Mouse (Mus musculus) heart, postnatal 0 days (tissue): ENCODE data around the gene Slc25a23. TPM values are rescaled to one million over a fixed set of nuclear protein-coding genes. Genes with fewer than 3 reads are reported as not detected.

Experiments used
- ATAC-seq: fragments of 200-750 bp; cut with Nextera tagmentation; 2 replicates; pipeline ENCODE4 v1.8.0; 2017; ENCODE audit warnings: low read depth, moderate number of reproducible peaks, moderate library complexity; ENCODE audit not compliant: insufficient read depth
- DNase-seq: peaks from one replicate; pipeline ENCODE4 v3.0.0-alpha.2; 2016; ENCODE audit warnings: low spot score
- H3K27ac ChIP-seq: fragments of 300-500 bp; sonication (generic); 2 replicates; pipeline ENCODE4 v1.5.1; 2014; ENCODE audit warnings: low read depth, mild to moderate bottlenecking
- H3K27me3 ChIP-seq: fragments of 300-500 bp; sonication (generic); 2 replicates; pipeline ENCODE4 v1.6.1; 2014; ENCODE audit warnings: low read length, mixed read lengths; ENCODE audit not compliant: control insufficient read depth, insufficient read depth
- H3K36me3 ChIP-seq: fragments of 300-500 bp; sonication (generic); replicated peaks from 2 replicates; pipeline ENCODE4 v1.6.1; 2014; ENCODE audit warnings: low read length, mixed read lengths; ENCODE audit not compliant: control insufficient read depth, insufficient read depth
- H3K4me1 ChIP-seq: fragments of 300-500 bp; sonication (generic); 2 replicates; pipeline ENCODE4 v1.6.1; 2014; ENCODE audit warnings: antibody characterized with exemption; ENCODE audit not compliant: control insufficient read depth, insufficient read depth
- H3K4me2 ChIP-seq: fragments of 300-500 bp; sonication (generic); 2 replicates; pipeline ENCODE4 v1.6.1; 2014; ENCODE audit warnings: low read depth, mild to moderate bottlenecking, low read length, moderate library complexity
- H3K4me3 ChIP-seq: fragments of 300-500 bp; sonication (generic); 2 replicates; pipeline ENCODE4 v1.5.1; 2014; ENCODE audit warnings: low read depth, low read length
- H3K9ac ChIP-seq: fragments of 300-500 bp; sonication (generic); replicated peaks from 2 replicates; pipeline ENCODE4 v1.6.1; 2014; ENCODE audit warnings: low read depth, low read length, mixed read lengths
- H3K9me3 ChIP-seq: fragments of 300-500 bp; sonication (generic); replicated peaks from 2 replicates; pipeline ENCODE4 v1.6.1; 2016; ENCODE audit warnings: low read length; ENCODE audit not compliant: control insufficient read depth
- CTCF ChIP-seq: IDR thresholded peaks from 2 replicates; pipeline ENCODE4 v1.5.1; 2016; ENCODE audit warnings: antibody characterized with exemption, control low read depth, low read depth
- EP300 ChIP-seq: IDR thresholded peaks from 2 replicates; pipeline ENCODE4 v1.6.1; 2016; ENCODE audit warnings: antibody characterized with exemption, low read depth
- WGBS: fragments of 180-500 bp; shearing (Covaris S2); extraction: QIAGEN DNeasy Blood & Tissue Kit; methylation state at CpG from one replicate; pipeline ENCODE4 v1.1.7; 2014; 5-methylcytosine and 5-hydroxymethylcytosine counted together
- polyA plus RNA-seq: library from polyadenylated mRNA; unstranded; fragments of >200 nt; fragmentation: Nextera tagmentation; extraction: Ambion mirVana; gene quantifications from 2 replicates; pipeline ENCODE4 v1.2.1, GENCODE M21; 2015
- total RNA-seq: library from RNA; depleted of rRNA; stranded (reverse); fragments of >200 nt; gene quantifications from 2 replicates; pipeline ENCODE4 v1.2.3, GENCODE M21; 2014; ENCODE audit warnings: low replicate concordance

Slc25a23 gene
- total and polyA plus RNA-seq, 2 experiments from 2014 or later = 13.3 to 47.5 TPM

DNA sequence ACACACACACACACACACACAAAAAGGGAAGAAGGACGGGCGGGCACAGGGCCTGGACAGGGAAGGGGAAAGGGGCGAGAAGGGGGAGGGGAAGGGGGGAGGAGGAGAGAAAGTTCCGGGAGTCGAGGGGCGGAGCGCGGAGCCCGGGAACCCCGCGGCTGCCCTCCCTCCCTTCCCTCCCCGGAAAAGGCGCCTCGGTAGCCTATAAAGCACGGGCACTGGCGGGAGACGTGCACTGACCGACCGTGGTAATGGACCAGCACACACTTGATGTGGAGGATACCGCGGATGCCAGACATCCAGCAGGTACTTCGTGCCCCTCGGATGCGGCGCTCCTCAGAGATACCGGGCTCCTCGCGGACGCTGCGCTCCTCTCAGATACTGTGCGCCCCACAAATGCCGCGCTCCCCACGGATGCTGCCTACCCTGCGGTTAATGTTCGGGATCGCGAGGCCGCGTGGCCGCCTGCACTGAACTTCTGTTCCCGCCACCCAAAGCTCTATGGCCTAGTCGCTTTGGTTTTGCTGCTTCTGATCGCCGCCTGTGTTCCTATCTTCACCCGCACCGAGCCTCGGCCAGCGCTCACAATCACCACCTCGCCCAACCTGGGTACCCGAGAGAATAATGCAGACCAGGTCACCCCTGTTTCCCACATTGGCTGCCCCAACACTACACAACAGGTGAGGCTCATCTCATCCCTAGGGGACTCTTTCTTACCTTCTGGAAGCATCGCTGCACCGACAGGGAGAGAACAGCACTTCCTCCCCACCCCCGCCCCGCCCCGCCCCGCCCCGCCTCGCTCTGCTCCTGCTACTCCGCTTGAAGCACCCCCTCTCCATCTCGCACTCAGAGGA, 45.7 kb upstream of the Slc25a23 start, which contains the start of gene Tnfsf9:
Tnfsf9 (plus strand) TSS at position 145 of the 854 bp plus-strand sequence.
- peak; percentile 43 for ATAC-seq

DNA sequence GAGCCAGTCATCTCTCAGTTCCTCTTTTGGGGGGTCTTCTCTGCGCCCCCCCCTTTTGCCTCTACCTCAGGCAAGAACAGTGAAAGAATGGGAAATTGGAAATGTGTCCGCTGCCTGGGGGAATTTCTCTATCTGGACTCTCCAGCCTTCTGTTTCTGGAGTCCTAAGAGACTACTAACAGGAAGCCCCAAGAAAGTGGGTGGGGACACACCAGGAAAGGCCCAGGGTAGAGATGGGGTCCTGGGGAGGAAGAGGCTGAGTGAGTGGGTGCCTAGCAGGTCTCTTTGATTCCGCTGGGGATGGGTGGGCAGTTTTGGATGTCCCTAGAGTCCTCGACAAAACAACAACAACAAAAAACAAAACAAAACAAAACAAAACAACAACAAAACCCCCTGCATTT, 44.8 kb upstream of the Slc25a23 start:
- Histone ChIP-seq H3K27me3 (0 out of 2 replicates have a peak, but pooled peaks cover 4% of the 10 kb centered on the region), H3K4me3 (peak overlapping the region; percentile 60), H3K27ac (no peak overlapping the region), H3K36me3 (no peaks in the 10 kb centered on the region), H3K9me3 (no peaks in the 10 kb centered on the region), H3K9ac (peak overlapping the region; percentile 52; the same call in 1 of the 2 replicates), H3K4me1 (peaks cover 17% of the 10 kb centered on the region; the same call in 1 of the 2 replicates), H3K4me2 (peak overlapping the region; percentile 92)
- no peak for TF ChIP-seq CTCF
- no peak for TF ChIP-seq EP300
- 0 out of 2 replicates have a peak, but pooled peaks have one; percentile 35 for ATAC-seq
- DNase-seq = no peak
- 43% methylated on average over 4 of the region's 4 CpGs for WGBS

More for the DNA sequence above, 45.7 kb upstream of the Slc25a23 start, which contains the start of gene Tnfsf9:
- Histone ChIP-seq H3K36me3 (no peaks in the 10 kb centered on the region), H3K27ac (no peak within 1 kb of the TSS), H3K27me3 (0 out of 2 replicates have a peak, but pooled peaks cover 4% of the 10 kb centered on the region), H3K9ac (peak within 1 kb of the TSS; percentile 52), H3K4me2 (peak within 1 kb of the TSS; percentile 92), H3K4me1 (peaks cover 17% of the 10 kb centered on the region; the same call in 1 of the 2 replicates), H3K4me3 (peak within 1 kb of the TSS; percentile 60), H3K9me3 (no peaks in the 10 kb centered on the region)
- WGBS = under 1% methylated on average over 57 of the region's 61 CpGs
- TF ChIP-seq EP300 (no peak), CTCF (no peak)
- DNase-seq = no peak

DNA sequence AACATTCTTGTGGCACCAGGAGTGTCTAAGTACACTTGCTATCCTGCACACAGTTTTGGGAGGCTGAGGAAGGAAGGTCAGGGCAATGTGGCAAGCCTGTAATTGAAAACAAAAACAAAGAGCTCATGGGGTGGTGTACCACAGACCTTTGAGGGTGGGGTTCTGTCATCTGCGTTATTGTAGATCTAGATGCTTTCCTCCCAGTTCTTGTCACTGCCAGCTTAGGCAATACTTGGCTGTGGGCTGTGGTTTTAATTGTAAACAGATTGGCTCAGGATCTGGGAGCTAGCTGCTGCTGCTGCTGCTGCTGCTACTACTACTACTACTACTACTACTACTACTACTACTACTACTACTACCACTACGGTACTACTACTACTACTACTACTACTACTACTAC, 42.6 kb upstream of the Slc25a23 start:
- no peak overlapping the region for H3K4me3 ChIP-seq
- 62% methylated on average over 2 of the region's 2 CpGs for WGBS
- H3K9me3 ChIP-seq = no peaks in the 10 kb centered on the region
- H3K4me1 ChIP-seq = peaks cover 17% of the 10 kb centered on the region; the same call in 1 of the 2 replicates
- H3K4me2 ChIP-seq = no peak overlapping the region
- TF ChIP-seq CTCF (no peak), EP300 (no peak)
- no peak overlapping the region for H3K27ac ChIP-seq
- no peak overlapping the region for H3K9ac ChIP-seq
- 0 out of 2 replicates have a peak, but pooled peaks cover 4% of the 10 kb centered on the region for H3K27me3 ChIP-seq
- ATAC-seq (no peak), DNase-seq (no peak)
- H3K36me3 ChIP-seq = no peaks in the 10 kb centered on the region

DNA sequence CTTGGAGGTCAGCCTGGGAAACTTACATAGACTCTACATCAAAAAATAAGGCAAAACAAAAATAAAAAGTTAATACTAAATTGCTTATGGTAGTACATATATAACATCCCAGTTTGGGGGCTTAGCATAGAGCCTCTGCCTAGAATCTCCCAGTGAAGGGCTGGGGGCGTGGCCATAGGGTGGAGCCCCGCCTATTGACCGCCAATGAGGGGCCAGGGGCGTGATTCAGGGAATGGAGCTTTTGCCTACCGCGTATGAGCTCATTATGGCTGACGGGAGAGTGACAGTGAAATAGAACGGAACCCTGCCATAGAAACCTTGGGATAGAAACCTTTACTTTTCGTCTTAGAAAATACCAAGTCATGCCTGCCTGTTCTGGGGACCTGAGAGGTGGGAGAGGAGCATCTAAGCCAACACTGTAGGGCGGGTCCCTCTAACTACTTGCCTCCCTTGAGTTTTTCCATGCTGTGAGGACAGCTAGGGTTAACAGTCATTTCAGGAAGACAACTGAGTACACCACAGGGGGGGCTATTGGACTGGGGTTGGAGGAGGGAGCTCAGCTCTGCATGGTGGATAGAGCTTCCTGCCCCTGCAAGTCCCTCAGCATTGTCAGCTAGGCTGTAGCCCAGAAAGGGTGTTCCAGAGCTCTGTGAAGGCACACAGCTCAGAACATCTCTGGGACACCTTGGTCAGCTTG, 40.1 kb upstream of the Slc25a23 start:
- no peak for TF ChIP-seq CTCF
- no peak for TF ChIP-seq EP300
- 0 out of 2 replicates have a peak, but pooled peaks cover 4% of the 10 kb centered on the region for H3K4me1 ChIP-seq
- H3K27ac ChIP-seq = no peak overlapping the region
- no peak overlapping the region for H3K4me3 ChIP-seq
- H3K36me3 ChIP-seq = no peaks in the 10 kb centered on the region
- WGBS = 5% methylated on average over 10 of the region's 10 CpGs
- H3K4me2 ChIP-seq = no peak overlapping the region
- ATAC-seq = no peak
- no peaks in the 10 kb centered on the region for H3K9me3 ChIP-seq
- no peak for DNase-seq
- H3K27me3 ChIP-seq = 0 out of 2 replicates have a peak, but pooled peaks cover 7% of the 10 kb centered on the region
- no peak overlapping the region for H3K9ac ChIP-seq

DNA sequence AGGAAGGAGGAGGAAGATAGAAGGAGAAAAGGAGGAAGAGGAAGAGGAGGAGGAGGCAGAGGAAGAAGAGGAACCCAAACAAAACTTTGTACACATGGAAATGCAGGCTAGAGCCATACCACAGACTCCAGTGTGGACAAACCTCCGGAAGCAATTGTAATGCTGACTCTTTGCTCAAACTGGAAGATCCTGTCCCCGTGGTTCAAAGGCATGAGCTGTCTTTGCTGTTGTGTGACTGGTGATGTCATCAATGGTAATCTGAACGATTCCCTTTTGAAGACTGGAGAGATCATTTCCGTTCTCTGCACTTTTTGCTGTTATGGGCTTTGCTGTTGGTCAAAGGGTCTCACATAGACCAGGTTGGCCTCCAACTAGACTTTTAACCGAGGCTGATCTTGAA, 38.7 kb upstream of the Slc25a23 start:
- Histone ChIP-seq H3K4me3 (no peak overlapping the region), H3K36me3 (no peaks in the 10 kb centered on the region), H3K4me2 (no peak overlapping the region), H3K9ac (no peak overlapping the region), H3K27me3 (0 out of 2 replicates have a peak, but pooled peaks cover 7% of the 10 kb centered on the region), H3K4me1 (no peaks in the 10 kb centered on the region), H3K27ac (no peak overlapping the region), H3K9me3 (no peaks in the 10 kb centered on the region)
- no peak for ATAC-seq
- no peak for TF ChIP-seq CTCF
- no peak for TF ChIP-seq EP300
- no peak for DNase-seq
- 65% methylated on average over 5 of the region's 5 CpGs for WGBS
